Mouse (Mus musculus) neural tube, embryonic 11.5 days (tissue): ENCODE measurements at regions not wholly inside any gene's neighbourhood (a gene's known extent, or its start where the extent isn't known, plus 50 kb on each side); places are given as distances from the start of the nearest gene placed in this dataset.
"Not testable (repeated sequence)": the region's sequence is repeated elsewhere in the genome, so short reads cannot be mapped to it uniquely, and the experiment has no call there.

Experiments used
- ATAC-seq: fragments of 200-750 bp; cut with Nextera tagmentation; 2 replicates; pipeline ENCODE4 v1.8.0; 2017; ENCODE audit warnings: moderate number of reproducible peaks, mild to moderate bottlenecking, moderate TSS enrichment, moderate library complexity; ENCODE audit not compliant: insufficient read depth, low FRiP score, low TSS enrichment
- DNase-seq: peaks from one replicate; pipeline ENCODE4 v3.0.0-alpha.2; 2015; ENCODE audit warnings: low spot score
- H3K27ac ChIP-seq: fragments of 300-500 bp; sonication (generic); 2 replicates; pipeline ENCODE4 v1.5.1; 2014; ENCODE audit warnings: low read depth, mild to moderate bottlenecking, low read length
- H3K27me3 ChIP-seq: fragments of 300-500 bp; sonication (generic); 2 replicates; pipeline ENCODE4 v1.6.1; 2014; ENCODE audit warnings: mild to moderate bottlenecking, low read length, mixed read lengths; ENCODE audit not compliant: control insufficient read depth, insufficient read depth
- H3K36me3 ChIP-seq: fragments of 300-500 bp; sonication (generic); 2 replicates; pipeline ENCODE4 v1.6.1; 2014; ENCODE audit warnings: mild to moderate bottlenecking, low read length, moderate library complexity, mixed read lengths; ENCODE audit not compliant: control insufficient read depth, insufficient read depth
- H3K4me1 ChIP-seq: fragments of 300-500 bp; sonication (generic); 2 replicates; pipeline ENCODE4 v1.6.1; 2014; ENCODE audit warnings: low read length, mixed read lengths; ENCODE audit not compliant: control insufficient read depth, insufficient read depth
- H3K4me2 ChIP-seq: fragments of 300-500 bp; sonication (generic); 2 replicates; pipeline ENCODE4 v1.6.1; 2014; ENCODE audit warnings: low read depth, mild to moderate bottlenecking, moderate library complexity
- H3K4me3 ChIP-seq: fragments of 300-500 bp; sonication (generic); 2 replicates; pipeline ENCODE4 v1.5.1; 2014; ENCODE audit warnings: low read depth, low read length
- H3K9ac ChIP-seq: fragments of 300-500 bp; sonication (generic); 2 replicates; pipeline ENCODE4 v1.6.1; 2014; ENCODE audit warnings: mild to moderate bottlenecking, low read length
- H3K9me3 ChIP-seq: fragments of 300-500 bp; sonication (generic); 2 replicates; pipeline ENCODE4 v1.6.1; 2016; ENCODE audit warnings: low read length; ENCODE audit not compliant: control insufficient read depth
- WGBS: fragments of 180-500 bp; shearing (Covaris S2); extraction: QIAGEN DNeasy Blood & Tissue Kit; methylation state at CpG from one replicate; pipeline ENCODE4 v1.1.7; 2014; 5-methylcytosine and 5-hydroxymethylcytosine counted together

DNA sequence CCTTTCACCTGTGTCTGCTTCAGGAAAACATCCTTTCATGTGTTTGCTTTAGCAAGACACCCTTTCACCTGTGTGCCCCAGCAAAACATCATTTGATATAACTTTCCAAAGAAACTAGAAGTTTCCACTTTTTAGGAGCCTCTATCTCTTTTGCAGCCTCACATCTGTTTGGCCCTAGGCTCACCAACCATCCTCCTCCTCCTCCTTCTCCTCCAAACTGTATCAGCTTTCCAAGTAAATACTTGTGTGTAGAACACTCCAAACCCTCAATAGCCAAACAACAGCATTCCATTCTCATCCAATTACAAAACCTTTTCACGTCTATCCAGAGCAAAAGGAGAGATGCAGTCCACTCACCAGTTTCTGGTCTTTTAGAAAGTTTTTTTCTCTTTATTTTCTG is 133.1 kb downstream of the Zxdb start:
- 50% methylated on average over 1 of the region's 1 CpGs for WGBS
- no peak overlapping the region for H3K9ac ChIP-seq
- no peaks in the 10 kb centered on the region for H3K36me3 ChIP-seq
- H3K4me1 ChIP-seq, result no peaks in the 10 kb centered on the region
- no peaks in the 10 kb centered on the region for H3K27me3 ChIP-seq
- ATAC-seq (no peak), DNase-seq (no peak)
- no peak overlapping the region for H3K4me3 ChIP-seq
- no peak overlapping the region for H3K4me2 ChIP-seq
- no peak overlapping the region for H3K27ac ChIP-seq
- H3K9me3 ChIP-seq, result no peaks in the 10 kb centered on the region

DNA sequence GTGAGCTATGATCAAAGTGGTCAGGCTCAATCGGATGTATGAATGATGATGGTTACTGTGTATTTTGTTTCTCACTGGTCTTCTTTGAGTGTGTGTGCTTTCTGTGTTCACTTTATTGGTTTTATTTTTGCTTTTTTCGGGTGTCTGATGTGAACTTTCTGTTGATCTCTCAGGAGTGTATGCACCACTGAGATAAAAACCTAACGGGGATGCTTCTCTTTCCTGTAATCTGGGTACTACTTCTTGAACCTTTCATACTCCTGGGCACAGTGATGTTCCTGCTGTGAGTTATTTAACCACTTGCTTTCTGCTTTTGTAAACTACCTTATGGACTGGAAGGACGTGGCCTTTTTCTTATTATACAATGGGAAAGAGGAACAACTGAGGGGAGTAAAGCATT is 133.6 kb downstream of the Zxdb start:
- Histone ChIP-seq H3K4me3 (no peak overlapping the region), H3K4me1 (no peaks in the 10 kb centered on the region), H3K9ac (no peak overlapping the region), H3K36me3 (no peaks in the 10 kb centered on the region), H3K27ac (no peak overlapping the region), H3K4me2 (no peak overlapping the region), H3K27me3 (no peaks in the 10 kb centered on the region), H3K9me3 (no peaks in the 10 kb centered on the region)
- DNase-seq, result no peak
- ATAC-seq, result no peak
- WGBS, result 76% methylated on average over 4 of the region's 4 CpGs

DNA sequence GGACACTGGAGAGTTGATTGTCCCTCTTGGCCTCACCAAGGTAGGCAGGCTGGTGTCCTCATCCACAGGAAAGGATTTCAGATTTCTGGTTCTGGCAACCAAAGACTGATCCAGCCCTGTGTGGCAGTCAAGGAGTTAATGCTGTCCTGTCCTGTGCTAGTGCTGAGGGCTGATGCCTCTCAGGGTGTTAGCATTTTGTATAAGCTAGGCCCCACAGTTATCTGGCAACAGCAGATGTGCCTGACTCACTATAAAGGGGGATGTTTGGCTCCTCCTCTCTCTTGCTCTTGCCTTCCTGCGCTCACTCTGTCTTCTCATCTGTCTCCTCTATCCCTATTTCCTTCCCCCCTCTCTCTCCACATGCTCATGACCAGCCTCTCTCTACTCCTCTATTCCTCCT is 138.8 kb downstream of the Zxdb start:
- Histone ChIP-seq H3K9ac (no peak overlapping the region), H3K9me3 (no peaks in the 10 kb centered on the region), H3K4me1 (no peaks in the 10 kb centered on the region), H3K4me2 (no peak overlapping the region), H3K4me3 (no peak overlapping the region), H3K27me3 (no peaks in the 10 kb centered on the region), H3K36me3 (no peaks in the 10 kb centered on the region), H3K27ac (no peak overlapping the region)
- ATAC-seq, result no peak
- DNase-seq, result no peak
- WGBS, result 56% methylated on average over 1 of the region's 1 CpGs

DNA sequence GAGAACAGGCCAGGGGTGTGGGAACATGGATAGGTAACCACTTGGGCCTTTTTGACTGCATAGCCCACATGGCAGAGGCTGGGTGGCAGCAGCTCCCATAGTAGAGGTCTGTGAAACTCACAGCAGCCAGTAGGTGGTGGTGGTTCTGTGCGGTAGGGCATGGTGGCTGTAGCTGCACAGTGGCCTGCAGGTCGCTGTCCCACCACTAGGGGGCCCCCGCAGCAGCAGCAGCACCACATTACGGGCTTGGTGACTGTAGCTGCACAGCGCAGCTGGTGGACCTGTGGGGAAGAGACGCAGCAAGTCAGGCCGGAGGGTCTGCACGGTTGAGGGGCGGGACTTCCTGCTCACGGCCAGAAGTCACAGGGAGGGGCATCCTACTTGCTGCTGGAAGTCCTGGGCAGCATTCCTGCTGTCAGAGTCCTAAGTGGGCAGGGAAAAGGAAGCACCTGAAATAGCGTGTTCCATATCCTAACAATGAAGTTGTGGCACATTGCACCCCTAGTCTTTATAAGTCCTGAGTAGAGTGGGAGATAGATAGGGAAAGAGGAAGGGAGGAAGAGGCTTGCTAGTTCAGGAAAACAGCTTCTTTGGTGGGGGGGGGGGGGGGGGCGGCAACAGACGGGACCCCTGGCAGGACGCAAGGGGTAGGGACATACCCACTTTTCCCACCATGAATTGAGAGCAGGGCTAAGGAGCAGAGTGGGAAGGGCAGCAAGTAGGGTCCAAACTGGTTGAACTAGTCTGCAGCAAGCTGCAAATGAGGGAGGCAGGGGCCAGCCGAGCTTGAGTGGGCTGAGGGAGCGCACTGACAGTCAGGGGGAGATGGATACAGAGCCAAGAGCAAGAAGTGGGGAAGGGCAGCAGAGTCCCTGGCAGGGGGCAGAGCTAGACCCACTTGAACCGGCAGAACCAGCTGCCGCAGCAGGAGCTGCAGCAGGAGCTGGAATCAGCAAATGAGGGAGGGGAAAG is 141.4 kb downstream of the Zxdb start:
- Histone ChIP-seq H3K4me1 (no peaks in the 10 kb centered on the region), H3K27ac (no peak overlapping the region), H3K9ac (peak overlapping the region; percentile 14; the same call in 1 of the 2 replicates), H3K4me3 (peak overlapping the region; percentile 31), H3K27me3 (no peaks in the 10 kb centered on the region), H3K36me3 (no peaks in the 10 kb centered on the region), H3K4me2 (peak overlapping the region; percentile 53), H3K9me3 (no peaks in the 10 kb centered on the region)
- ATAC-seq (peak; percentile 99), DNase-seq (peak; percentile 92)
- 19% methylated on average over 16 of the region's 18 CpGs for WGBS

DNA sequence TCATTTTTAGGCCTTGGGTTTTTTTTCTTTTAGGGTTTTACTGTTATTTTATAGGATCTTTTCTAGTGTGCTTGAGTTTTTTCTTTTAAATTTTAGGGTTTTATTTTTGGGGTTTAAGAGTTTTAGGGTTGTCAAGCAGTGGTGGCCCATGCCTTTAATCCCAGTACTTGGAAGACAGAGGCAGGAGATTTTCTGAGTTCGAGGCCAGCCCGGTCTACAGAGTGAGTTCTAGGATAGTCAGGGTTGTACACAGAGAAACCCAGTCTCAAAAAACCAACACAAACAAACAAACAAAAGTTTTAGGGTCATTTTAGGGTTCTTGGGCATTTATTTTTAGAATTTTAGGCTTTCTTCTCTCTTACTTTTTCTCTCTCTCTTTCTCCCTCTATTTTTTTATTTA is 142.9 kb downstream of the Spin4 start:
- not testable (repeated sequence) for ATAC-seq, H3K36me3 ChIP-seq

More for the DNA sequence above, 142.9 kb downstream of the Spin4 start:
- H3K4me2 ChIP-seq, DNase-seq, H3K27me3 ChIP-seq, H3K27ac ChIP-seq, H3K9me3 ChIP-seq, H3K4me1 ChIP-seq, H3K4me3 ChIP-seq, H3K9ac ChIP-seq: not testable (repeated sequence)
- 96% methylated on average over 2 of the region's 2 CpGs for WGBS
